Mouse (Mus musculus) WW6 (cell line): ENCODE data around the gene Dcdc2c.
A peak's percentile ranks its signal among the peaks of the same experiment; 100 is the strongest.

Source experiments
- DNase-seq: peaks from one replicate; pipeline ENCODE4 v3.0.0-alpha.2; 2013; ENCODE audit warnings: low read depth, low spot score

Gene Dcdc2c

DNA sequence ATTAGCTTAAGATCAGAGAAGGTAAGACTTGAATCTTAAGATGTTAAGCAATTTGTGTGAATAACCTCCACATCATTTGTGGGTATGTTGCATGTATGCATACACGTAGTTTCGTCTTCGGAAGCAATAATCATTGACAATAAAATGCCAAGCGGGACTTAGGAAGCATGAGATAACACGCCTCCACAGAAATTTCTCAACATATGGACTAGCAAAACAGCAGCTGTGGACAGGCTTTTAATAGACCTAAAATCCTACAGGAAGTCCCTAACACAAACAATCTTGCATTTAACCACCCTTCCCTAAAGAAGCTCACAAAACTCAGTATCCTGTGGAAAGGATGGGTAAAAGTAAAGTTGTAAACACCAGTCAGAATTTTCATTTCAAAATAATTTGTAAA is 93.4 kb downstream of the Dcdc2c start:
- no peak for DNase-seq

DNA sequence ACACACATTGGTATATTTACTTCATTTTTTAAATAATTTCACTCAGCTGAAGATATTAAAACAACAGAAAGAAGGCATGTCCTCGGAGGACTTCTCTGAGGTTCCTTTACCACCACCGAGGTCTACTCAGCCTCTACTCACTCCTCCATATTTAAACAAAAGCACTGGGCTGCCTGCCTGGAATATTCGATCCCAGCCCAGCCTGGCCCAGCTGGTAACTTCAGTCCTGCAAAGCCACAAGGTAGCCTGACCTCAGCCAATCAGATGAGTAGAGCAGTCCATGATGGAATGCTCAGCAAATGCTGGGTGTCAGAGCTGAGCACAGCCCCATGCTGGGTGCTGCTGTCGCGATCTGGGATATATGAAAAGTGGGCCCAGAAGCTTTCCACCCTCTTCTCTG is 115.7 kb downstream of the Dcdc2c start:
- DNase-seq = no peak

DNA sequence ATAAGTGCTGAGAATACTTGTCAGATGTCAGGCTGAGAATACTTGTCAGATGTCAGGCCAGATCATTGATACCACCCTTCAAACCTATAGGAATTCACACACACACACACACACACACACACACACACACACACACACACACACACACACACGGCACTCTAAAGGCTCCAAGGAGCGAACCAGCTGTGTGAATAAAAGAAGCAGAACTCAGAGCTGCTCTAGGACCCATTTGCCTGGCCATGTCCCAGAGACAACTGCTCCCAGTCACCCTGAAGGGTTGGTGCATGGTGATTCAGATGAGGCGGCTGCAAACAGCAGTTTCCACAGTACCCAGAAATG is 119.5 kb downstream of the Dcdc2c start:
- no peak for DNase-seq

DNA sequence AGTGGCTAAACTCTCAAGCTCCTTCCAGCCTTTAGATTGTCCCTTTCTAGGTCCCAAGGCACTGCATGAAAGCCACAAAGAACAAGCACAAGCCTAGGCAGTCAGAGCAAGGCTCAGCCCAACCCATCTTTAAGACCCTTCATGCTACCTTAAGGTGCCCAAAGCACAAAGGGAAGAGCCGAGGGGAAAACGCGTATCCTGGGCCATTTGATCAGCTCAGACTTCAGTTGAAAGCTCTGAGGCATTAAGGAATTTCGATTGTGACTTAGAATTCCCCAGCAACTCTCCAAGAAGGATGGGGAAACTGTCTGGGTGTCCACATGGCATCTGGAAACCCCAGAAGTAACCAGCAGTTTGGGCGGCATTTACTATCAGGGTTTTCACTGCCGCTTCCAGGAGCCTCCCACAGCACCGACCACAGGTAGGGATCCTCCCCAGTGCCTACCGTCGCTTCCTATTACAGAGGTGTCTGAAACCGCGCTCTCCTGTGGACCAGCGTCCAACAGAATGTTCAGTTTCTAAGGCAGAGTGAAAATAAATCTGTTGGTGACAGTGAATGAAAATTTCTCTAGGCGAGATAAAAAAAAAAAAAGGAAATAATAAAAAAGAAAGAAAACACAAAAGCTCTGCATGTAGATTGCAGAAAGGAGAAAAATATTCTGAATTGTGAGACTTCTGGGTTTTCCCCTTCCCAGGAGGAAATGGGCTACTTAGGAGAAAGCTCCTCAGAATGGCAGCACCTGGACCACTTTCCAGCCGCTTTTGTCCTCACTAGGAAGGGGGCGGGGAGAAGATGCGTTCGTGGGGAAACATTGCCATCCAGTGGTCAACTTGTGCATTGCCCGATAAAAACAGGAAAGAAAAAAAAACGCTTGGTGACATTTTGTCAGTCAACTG is 120.1 kb downstream of the Dcdc2c start:
- peak; percentile 16 for DNase-seq

DNA sequence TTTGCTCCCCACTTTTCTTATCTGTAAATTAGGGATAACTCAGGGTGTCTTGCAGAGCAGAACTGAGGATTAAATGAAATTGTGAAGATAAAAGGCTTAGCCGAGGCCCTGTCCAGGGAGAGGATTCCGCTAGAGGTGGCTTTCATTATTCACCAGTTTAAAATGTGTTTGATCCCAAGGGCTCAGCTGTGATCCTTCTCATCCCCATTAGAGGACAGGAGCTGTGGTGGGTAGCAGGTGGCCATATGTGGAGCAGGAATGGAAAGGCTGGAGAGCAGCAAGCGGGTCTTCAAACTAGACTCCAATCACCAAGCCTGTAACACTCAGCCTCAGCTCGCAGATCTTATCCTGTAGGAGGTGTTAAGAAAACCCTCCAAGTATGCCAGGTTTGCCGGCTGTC is 122.3 kb downstream of the Dcdc2c start:
- no peak for DNase-seq

DNA sequence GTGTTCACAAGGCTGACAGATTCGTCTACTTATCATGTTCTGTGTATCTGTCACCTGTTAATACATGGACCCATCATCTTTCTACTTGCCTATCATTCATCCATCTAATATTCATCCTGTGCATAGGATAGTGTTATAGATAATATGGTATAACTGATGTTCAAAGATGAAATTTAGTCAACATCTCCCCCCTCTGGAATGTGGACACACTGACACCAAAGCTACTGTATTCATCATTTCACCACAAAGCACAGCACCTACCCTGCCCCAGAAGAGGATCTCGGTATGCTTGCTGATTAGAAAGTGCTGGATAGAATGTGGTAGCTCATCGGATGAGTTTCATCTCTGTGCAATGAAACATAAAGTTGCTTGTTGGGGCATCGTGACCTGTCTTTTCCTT is 135.2 kb downstream of the Dcdc2c start:
- DNase-seq = no peak

DNA sequence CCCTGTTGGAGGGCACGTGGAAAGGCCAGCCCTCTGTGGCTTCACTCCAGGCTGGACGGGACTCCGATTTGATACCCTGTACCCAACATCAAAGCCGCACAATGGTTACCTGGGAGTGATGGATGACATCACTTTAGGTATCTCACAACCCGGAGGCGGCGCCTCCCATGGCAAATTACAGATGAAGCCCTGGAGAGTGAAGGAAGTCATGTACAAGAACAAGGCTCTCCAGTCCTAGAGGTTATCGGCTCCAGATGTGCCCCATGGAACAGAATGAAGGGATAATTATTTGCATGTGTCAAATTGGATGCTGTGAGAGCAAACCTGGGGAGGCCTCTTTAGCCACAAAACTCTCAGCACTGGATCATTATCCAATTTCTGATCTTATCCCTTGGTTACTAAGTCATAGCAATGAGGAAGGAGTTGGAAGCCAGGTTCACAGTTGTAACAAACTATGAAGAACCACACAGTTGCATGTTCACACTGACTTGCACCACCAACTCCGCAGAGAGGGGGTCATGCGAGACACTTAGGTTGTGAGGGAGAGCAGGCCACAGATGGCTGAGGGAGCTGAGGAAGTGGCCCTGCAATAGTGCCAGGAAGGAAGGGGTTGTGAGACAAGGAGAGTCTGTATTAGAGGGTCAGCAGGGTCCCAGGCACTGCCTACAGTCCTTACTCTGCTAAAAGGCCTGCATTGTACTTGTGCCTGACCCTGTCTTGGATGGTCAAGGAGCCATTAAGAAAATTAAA is 144.4 kb downstream of the Dcdc2c start:
- DNase-seq = no peak

DNA sequence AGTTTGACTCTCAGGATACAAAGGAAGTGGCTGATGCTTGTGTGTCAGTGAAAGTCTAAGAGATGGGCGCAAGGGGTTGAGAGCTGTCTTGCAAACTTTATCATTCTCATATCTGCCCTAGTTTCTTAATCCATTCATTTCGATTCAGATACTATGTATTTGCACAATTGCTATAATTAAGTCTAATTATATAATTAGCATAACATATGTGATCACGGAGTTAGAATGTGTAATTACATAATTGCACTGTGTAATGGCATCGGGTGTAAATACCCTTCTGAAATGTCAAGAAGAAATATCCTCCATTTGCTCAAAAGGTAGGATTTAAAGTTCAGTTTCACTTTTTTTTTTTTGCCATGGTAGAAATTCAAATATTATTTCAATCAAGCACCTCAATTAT is 149.9 kb downstream of the Dcdc2c start:
- DNase-seq = no peak

DNA sequence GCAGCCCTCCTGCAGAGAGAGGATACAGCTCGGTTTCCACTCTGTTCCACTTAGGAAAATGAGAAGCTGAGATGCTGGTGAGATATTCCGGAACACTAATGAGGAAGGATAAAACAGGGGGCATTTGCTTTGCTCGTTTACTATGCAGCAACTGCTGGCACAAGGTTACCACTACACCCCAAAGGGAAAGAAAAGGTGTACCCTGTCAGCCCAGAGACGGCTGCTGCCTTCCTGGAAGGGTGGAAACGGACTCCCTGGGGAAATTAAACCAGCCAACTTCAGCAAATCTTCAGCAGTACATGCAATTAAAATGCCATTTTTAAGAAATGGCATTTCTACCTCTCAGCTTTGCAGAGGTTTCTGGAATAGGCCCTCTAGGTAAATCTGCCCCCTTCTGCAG is 150.8 kb downstream of the Dcdc2c start:
- no peak for DNase-seq

DNA sequence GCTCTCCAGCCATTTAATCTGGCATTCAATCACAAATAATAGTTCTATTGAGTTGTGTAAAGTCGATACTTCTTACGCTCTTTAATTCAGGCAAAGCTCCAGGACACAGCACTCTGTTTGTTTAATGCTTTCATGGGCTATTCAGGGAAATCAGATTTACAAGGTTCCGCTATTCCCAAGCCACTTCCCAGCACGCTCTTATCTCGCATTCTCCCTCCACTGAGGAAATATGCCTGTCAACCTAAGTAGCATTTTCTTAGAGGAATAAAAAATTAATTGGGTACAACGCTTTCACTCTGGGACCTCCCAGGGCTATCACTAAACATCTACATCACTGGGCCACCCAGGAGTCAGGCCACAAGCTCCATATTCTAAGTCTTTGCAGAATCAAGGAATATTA is 160.1 kb downstream of the Dcdc2c start:
- DNase-seq = no peak
